Mouse (Mus musculus) mouse trophoblast stem cell (cell line): ENCODE data around the gene Tor1aip2.

Source experiments
- in situ Hi-C, 2 experiments: fragments of 300-500 bp; cut with MseI, MboI; formaldehyde crosslinking; loops; 2 replicates in 1 of 2; 3 replicates in 1 of 2; pipeline ENCODE4 v1.15.1; 2025

Gene Tor1aip2

GRCm38 (mm10) chr1:156041451-156042241 is 6.4 kb downstream of the Tor1aip2 start:
- in situ Hi-C loops: no loop called here

GRCm38 (mm10) chr1:156042481-156042880 is 7.3 kb downstream of the Tor1aip2 start:
- in situ Hi-C loops: no loop called here

- in situ Hi-C loops: no loop called here
These were observed 7.8 kb downstream of the Tor1aip2 start for GRCm38 (mm10) chr1:156043027-156043426.

GRCm38 (mm10) chr1:156044211-156044611 is 9.0 kb downstream of the Tor1aip2 start:
- in situ Hi-C loops: no loop called here

- in situ Hi-C loops: no loop called here
These were observed 11.5 kb downstream of the Tor1aip2 start for GRCm38 (mm10) chr1:156046688-156047087.

- in situ Hi-C loops: no loop called here
These were observed 23.0 kb downstream of the Tor1aip2 start for GRCm38 (mm10) chr1:156058207-156058606.

GRCm38 (mm10) chr1:156062193-156062592 is 27.0 kb downstream of the Tor1aip2 start:
- in situ Hi-C loops: no loop called here

- in situ Hi-C loops: no loop called here
These were observed 30.9 kb downstream of the Tor1aip2 start for GRCm38 (mm10) chr1:156066133-156066532.

- in situ Hi-C loops: no loop called here
These were observed 34.9 kb downstream of the Tor1aip2 start for GRCm38 (mm10) chr1:156070106-156070505.

- in situ Hi-C loops: no loop called here
These were observed 38.1 kb downstream of the Tor1aip2 start for GRCm38 (mm10) chr1:156073169-156073821.

GRCm38 (mm10) chr1:156074575-156074974 is 39.4 kb downstream of the Tor1aip2 start:
- in situ Hi-C loops: no loop called here

- in situ Hi-C loops: no loop called here
These were observed 41.3 kb downstream of the Tor1aip2 start for GRCm38 (mm10) chr1:156076474-156076873.

- in situ Hi-C loops: no loop called here
These were observed 42.5 kb downstream of the Tor1aip2 start for GRCm38 (mm10) chr1:156077655-156078054.

- in situ Hi-C loops: no loop called here
These were observed 49.4 kb downstream of the Tor1aip2 start for GRCm38 (mm10) chr1:156084603-156085002.

GRCm38 (mm10) chr1:156085770-156086169 is 50.6 kb downstream of the Tor1aip2 start:
- in situ Hi-C loops: no loop called here

- in situ Hi-C loops: no loop called here
These were observed 52.4 kb downstream of the Tor1aip2 start for GRCm38 (mm10) chr1:156087586-156087985.

GRCm38 (mm10) chr1:156089561-156089960 is 54.4 kb downstream of the Tor1aip2 start:
- in situ Hi-C loops: no loop called here

- in situ Hi-C loops: no loop called here
These were observed 54.8 kb downstream of the Tor1aip2 start for GRCm38 (mm10) chr1:156090042-156090441.

- in situ Hi-C loops: no loop called here
These were observed 56.6 kb downstream of the Tor1aip2 start for GRCm38 (mm10) chr1:156091811-156092210.

GRCm38 (mm10) chr1:156103763-156104162 is 68.6 kb downstream of the Tor1aip2 start:
- in situ Hi-C loops: no loop called here

- in situ Hi-C loops: no loop called here
These were observed 70.2 kb downstream of the Tor1aip2 start for GRCm38 (mm10) chr1:156105381-156105780.

GRCm38 (mm10) chr1:156107424-156107823 is 72.2 kb downstream of the Tor1aip2 start:
- in situ Hi-C loops: no loop called here

GRCm38 (mm10) chr1:156108400-156108799 is 73.2 kb downstream of the Tor1aip2 start:
- in situ Hi-C loops: no loop called here
